Mouse (Mus musculus): ENCODE data around the gene Hnrnpm.

GRCm38 (mm10) chr17:33709834-33710233 lies 23.2 kb upstream of the Hnrnpm start:
- TF ChIP-seq CTCF (IDR thresholded peaks at IDR 0.05; ENCODE audit: low read depth) (no peak), EP300 (IDR thresholded peaks at IDR 0.05; ENCODE audit: low read depth) (no peak)
